Mouse (Mus musculus) urinary bladder, postnatal 10 days (tissue): ENCODE data around the gene Pnmal2.

Experiments used
- DNase-seq: peaks from one replicate; pipeline ENCODE4 v3.0.0; 2022; ENCODE audit warnings: low spot score

Gene Pnmal2

DNA sequence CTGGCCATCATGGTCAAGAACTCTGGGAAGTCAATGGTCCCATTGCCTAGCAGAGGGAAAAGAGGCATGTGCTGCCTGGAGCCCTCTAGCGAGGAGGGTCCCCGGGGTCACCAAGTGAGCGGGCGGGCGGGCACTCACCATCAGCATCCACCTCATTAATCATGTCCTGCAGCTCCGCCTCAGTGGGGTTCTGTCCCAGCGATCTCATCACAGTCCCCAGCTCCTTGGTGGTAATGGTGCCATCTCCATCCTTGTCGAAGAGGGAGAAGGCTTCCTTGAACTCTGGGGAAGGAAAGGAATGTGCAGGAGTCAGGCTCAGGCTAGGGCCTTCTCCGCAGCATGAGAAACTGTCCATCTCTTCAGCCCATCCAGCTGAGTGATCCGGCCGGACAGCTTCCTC is 27.0 kb upstream of the Pnmal2 start:
- no peak for DNase-seq

DNA sequence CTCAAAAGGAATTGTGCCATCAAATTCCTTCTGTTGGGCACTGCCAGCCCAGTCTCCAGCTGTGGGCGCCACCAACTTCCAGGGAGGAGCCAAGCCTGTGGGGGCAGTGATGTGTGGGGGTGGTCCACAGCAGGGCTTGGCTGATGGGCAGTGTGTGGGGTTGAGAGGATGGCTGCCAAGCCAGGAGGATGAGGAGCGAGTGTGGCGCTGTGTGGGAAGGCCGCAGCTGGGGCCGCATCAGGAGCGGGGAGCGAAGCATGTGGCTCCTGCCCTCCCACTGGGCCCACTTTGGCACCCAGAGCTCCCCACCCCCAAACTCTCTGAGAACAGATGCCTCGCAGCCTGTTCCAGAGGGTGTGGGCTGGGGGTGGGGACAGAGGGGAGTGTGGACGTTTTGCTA is 26.5 kb upstream of the Pnmal2 start:
- DNase-seq = no peak

DNA sequence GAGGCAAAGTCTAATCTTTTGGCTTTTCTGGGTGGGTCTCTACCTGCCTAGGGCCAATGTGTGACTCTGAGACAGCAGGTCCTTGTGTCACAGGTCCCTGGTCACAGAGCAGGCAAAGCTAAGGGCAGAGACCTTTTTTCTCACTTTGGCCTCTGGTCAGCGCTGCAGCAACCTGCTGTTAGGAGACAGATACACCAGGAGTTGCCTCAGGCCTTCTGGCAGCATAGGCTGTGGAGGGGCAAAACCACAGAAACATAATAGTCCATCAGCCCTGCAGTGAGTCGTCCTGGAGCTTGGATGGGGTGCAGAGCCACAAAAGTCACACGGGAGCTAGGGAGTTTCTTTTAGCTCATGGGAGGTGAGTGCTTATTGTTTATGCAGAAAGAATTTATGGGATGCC is 25.8 kb upstream of the Pnmal2 start:
- DNase-seq = no peak

DNA sequence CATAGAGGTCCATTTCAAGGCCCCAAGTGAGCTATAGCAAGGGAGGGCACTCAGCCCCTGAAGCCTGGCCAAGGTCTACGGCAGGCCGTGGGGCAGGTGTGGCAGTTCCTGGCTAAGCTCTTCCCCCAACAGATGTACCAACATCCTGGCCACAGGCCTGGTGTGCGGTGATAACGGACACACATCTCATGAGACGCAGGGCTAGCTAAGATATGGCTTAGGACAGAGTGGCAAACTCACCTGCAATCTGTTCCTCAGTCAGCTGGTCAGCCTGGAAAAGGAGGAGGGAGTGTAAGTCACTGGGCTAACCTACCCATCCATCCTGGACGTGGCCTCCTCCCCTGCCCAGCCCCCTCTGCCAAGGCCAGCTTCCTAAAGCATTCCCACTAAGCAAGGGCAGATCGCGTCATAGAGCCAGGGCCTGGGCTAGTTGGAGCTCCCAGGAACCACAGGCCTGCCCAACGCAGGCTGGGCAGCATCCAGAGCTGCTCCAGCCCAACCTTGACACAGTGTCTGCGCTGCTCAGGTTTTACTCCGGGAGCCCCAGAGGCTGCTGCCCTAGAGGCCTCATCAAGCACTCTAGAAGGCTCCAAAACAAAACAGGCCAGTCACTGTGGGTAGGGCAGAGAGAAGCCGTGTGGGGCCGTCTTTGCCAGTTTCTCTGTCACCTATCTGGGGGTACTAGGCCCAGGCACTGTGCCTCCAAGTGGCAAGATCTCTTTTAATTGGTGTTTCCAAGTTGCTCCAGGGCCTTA is 24.9 kb upstream of the Pnmal2 start:
- DNase-seq = no peak

DNA sequence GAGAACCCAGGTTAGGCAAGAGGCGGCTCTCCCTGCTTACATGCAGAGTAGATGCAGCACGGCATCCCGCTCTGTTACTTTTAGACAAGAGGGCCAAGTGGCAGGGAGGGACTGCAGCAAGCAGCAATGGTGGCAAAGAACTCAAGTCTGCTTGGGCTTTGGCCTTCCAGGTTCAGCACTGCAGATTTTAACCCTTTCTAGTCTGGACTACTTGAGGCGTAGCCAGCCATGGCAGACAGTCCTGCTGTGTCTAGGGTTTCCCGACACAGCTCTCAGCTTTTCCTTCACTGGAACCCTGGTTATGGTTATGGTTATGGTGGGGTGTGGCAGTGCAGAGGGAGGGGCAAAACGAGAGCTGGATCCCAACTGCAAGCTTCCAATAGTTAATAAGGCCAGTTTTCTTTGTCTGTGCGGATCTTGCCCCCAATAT is 24.3 kb upstream of the Pnmal2 start:
- no peak for DNase-seq

DNA sequence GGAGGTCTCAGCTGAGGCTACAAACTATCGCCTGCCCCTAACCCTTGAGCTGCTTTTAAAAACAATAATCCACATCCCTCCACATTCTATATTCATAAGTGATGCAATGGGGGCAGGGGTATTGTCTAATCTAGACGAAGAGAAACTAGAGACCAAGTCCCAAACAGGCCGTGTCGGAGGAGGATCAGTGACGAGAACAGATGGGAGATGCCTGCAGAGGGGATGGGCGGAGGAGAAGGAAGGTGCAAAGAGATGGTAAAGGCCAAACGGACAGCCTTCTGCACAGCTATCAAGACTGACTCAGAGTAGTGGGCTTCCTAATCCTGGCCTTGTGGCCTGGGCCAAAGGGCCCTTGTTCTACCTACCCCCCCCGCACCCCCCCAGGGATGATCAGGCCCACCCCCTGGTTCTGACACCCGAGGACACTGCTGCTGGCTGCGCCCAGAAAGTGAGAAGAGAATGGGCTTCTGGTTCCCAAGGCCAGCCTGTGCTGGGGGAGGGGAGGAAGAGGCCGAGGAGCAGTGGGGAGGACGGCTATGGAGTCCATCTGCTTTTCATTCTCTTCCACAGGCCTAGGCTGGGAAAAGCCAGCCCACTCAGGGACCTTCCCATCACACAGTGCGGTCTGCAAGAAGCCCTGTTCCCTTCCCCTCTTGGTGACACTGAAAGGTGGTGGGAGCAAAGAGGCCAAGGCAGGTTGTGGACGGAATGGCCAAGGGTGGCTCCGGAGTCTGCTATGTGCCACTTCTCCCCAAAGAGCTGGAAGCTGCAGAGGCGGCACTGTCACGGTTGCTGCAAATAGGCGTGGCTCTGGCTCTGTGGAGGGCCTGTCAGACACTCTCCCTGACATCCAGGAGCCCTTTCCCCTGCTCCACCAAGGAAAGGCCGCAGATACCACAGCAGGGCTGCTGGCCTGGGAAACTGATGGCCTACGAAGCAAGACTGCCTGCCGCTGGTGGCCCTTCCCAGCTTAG is 23.4 kb upstream of the Pnmal2 start:
- no peak for DNase-seq

DNA sequence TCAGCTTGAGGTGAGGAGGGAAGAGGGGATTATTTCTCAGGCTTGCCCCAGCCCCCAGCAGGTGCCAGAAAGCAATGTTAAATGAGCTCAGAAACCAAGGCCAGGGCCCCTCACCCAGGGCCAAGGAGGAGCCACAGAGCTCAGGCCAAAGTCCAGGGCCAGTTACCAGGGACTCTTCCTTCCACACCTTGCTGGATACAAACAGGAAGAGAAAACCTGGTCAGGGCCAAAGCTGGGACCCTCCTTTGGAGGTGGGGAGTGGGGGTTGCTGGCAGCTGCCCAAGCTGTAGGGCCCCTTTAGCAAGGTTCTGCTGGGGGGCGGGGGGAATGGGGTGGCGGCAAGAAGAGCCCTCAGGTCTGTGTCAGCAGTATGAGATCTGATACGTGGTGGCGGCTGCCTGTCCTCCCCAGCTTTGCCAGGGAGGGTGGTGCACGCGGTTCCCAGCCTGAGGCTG is 22.6 kb upstream of the Pnmal2 start:
- DNase-seq = no peak

DNA sequence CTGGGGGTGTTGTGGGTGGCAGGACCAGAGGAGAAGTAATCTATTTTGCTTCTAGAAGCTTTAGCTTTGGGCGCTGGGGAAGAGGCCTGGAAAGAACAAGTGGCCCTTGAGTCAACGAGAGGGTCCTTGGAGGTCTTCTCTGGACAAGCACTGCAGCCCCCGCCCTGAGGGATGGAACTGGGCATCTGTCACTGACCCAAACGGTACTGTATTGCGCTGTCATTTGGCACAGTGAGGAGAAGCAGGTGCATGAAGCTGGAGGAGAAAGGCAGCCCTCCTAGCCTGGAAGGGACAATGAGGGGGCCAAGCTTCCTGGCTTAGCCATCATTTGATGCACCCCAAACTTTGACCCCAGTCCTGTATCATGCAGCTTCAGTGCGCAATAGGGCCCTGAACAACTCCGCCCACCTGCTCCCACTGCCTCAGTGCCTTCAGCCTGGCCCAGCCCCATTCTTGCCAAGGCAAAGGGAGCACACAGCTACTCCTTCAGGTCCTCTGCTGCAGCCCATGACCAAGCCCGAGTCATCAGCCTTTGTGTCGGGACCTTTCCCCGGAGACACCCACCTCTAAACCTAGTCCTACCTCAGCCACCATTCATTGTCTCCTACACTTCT is 22.0 kb upstream of the Pnmal2 start:
- DNase-seq = no peak

DNA sequence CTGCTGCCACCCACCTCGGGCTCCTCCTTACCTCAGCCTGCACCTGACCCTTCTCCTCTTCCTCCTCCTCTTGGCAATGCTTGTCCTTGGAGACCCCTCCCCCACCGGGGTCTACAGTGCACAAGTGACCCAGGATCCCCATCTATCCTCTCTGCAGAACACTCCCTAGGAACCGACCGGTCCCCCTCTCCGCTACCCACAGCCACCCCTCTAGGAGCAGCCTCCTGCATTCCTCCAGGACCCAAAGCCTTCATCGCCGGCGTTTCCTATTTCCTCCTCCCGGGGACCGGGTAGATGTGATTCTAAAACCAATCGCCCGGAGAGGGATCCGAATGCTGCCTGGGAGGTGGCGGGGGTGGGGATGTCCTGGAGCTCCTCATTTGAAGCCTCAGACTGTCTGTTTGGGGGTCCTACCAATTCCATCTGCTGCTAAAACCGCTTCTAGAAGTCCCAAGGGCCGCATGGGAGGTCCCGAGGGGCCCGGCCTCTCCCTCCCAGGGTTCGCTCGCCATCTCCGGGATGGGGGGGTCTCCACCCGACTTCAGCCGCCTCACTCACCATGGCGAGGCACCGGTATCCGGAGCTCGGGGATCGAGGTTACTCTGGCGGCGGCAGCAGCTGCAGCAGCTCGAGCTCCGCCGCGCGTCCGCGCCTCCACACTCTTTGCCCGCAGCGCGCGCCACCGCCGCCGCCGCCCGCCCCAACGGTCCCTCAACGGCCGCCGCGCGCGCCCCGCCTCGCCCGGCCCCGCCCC is 21.0 kb upstream of the Pnmal2 start:
- DNase-seq = no peak

DNA sequence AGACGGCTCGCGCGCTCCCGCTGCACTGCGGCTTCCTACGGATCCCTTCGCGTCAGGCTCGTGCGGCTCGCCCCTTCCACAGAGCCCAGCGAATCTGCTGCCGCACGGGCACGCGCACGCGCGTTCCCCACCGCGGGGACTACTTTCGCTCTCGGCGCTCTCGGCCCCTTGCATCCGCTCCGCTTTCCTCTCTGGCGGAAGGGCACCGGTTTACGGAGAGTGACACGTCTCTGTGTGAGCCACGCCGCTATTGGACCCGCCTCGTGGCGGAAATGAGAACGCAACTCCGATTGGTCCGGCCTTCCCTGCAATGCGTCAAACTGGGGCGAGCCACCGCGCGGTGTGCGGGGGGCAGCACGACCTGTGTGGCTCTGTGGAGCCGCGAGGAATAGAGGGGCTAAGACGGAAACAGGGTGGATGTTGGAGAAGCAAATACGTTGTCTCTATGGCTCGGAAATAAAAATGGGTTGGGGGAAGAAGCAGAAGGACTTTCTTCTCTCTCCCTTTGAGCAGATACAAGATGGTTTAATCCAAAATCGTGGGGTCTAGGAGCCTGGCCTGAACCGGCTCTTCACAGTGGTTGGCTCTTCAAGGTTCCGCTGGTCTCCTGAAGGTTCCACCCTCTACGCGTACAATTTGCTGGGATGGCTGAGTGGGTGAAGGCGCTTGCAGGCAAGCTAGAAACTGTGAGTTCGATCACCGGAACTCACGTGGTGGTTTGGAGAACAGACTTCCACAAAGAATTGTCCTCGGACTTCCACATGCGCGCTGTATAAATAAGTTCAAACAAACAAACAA is 20.2 kb upstream of the Pnmal2 start, which contains the start of gene Calm3:
Gene Calm3 (minus strand): TSS at position 78 of the 798 bp plus-strand sequence.
- peak; percentile 98 for DNase-seq

DNA sequence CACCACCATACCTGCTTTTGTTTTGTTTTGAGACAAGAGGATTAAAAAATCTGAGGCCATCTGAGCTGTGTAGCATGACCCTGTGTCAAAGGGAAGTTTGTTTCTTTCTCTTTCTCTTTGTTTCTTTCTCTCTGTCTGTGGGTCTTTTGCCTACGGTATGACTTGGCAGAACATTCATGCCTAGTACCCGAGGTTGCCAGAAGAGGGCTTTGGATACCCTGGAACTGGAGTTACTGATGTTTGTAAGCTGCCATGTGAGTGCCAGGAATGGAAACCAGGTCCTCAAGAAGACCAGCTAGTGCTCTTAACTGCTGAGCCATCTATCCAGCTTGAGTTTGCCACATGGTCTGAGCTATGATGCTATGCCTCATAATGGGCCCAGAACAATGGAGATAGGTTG is 16.1 kb upstream of the Pnmal2 start:
- no peak for DNase-seq

DNA sequence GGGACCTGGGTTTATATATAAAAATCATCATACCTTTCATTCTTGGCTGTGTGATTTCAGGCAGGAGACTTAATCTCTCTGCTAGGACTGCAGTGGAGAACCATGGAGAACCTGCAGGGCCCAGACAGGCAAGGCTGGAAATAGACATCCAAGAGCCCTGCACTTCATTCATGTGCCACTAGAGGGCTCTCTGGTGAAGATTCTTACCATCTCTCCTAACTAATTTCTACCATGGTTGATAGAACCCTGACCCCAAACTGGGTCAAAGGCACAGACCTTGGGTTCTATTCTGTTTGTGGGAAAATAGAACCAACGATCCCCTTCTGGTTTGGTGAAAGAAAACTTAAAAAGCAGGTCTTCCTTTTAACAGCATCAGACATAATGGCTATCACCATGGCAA is 13.6 kb upstream of the Pnmal2 start:
- DNase-seq = no peak

DNA sequence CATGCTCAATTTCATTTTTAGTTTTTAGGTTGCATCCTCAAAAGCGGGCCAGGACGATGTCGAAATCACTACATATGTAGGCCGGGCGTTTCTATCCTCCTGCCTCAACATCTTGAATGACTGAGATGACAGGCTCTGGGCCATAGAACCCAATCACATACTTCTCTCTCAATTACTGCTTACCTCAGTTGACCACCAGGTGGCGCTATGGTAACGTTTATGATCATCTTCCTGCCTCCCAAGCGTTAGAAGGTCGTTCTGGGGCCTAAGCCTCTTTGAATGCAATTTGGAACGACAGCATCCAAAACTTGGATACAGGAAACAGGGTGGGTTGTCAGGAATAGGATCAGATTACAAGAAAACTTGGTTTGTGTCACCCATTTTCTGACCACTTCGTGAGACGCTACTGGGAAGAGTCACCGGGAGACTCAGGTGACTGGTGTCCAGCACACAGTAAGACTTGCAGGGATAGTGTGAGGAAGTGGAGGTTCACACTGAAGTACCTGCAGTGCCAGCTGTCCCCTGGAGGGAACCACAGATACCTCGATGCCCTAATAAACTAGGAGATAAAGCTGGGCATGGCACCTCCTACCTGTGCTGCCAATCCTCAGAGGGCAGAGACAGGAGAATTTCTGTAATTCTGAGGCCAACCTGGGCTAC is 12.4 kb upstream of the Pnmal2 start:
- no peak for DNase-seq

DNA sequence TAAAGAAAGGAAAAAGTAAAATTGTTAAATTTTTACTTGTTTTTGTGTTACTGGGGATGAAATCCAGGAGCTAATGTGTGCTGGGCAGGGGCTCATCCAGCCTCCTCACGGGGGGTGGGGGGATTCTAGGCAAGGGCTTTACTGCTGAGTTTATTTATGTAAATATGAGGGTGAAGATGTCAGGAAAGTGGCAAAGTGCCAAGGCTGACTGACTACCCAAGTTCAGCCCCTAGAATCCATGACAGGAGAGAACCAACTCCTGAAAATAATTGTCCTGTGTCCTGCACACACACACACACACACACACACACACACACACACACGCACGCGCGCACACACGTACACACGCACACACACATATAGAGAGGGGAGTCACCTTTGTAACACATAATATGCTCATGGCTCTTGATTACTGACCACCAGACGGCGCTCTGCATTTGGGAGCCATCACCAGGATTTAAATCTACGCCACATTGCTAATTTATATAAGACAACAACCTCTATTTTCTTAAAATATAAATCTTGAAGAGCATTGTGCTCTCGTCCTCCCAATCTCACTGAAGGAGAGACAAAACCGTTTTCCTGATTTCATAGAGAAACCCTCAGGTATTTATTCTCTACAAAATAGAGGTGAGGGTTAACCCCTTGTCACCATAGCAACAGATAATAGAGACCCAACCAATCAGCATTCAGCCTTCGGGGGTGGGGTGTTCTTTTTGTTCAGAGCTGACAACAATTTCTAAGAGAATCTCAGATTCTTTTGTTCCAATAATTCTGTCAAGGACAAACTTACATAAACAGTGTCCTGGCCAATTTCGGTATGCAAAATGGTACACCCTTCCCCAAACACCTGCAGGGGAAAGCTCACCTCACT is 11.5 kb upstream of the Pnmal2 start:
- no peak for DNase-seq

DNA sequence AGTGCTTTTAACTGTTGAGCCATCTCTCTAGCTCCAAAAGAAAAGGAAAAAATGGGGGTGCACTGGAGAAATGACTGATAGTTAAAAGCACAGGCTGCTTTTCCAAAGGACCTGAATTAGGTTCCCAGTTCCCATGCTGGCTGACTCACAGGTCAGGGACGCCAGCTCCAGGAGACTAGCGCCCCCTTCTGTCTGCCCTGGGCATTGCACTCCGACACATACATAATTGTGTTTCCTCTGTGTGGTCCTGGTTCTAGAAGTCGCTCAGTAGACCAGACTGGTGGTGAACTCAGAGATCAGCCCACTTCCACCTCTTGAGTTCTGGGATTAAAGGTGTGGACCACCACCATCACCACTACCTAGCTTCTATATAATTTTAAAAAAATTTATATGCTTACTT is 7.2 kb upstream of the Pnmal2 start:
- DNase-seq = no peak

DNA sequence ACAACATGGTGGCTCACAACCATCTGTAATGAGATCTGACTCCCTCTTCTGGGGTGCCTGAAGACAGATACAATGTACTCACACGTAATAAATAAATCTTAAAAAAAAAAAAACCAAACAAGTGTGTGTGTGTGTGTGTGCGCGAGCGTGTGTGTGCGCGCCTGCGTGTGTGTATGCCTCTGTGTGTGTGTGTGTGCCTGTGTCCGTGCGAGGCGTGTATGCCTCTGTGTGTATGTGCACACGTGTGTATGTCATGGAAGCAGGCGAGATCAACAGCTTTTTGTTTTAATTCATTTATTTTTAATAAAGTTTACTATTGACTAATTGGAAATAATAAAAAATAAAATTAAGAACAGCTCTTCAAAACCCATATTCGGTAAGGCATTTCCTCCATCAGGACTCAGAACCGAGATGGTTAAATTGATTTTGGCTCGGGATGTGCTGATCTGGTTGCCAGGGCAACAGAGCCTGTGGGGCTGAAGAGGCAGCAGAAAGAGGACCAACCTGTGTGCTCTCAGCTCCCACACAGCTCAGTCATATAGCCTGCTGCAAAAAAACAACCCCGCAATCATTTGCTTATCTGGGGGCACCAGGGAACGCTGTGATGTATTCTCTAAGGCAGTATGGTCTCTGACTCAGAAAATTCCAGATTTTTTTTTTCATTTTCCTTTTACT is 6.2 kb upstream of the Pnmal2 start:
- DNase-seq = no peak

DNA sequence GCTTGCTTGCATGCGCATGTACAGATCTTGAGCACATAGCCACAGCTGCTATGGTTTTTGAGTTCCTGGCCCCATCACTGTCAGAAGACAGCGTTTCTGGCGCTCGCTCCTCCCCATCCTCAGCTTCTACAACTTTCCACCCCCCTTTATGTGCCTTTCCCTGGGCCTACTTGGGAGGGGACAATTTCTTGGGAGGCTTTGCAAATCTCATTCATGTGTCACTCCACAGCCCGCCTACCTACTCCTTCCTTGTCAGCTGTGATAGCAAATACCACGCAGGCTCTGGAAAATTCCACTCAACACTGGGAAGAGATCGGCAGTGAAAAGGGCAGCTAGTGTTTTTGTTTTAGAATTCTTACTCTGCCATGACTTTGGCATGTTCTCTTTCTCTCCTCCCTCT is 4.2 kb upstream of the Pnmal2 start:
- DNase-seq = no peak

DNA sequence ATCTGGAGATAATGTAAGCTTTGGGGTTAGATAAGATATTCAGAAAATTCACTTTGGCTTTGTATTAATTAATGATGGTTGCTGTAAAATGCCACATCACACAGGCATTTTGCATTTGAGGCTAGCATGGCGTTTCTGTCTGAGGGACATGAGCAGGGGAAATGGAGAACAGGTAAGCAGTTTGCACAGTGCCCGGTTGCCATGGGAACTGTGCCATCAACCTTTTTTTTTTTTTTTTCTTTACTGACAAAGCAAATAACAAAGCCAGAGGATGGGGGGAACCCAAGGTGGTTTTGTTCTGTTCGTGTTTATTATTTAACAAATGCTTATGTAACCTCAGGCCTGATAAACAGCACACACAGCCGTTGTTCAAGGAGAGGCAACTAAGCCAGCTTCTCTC is 1.6 kb upstream of the Pnmal2 start:
- DNase-seq = no peak

DNA sequence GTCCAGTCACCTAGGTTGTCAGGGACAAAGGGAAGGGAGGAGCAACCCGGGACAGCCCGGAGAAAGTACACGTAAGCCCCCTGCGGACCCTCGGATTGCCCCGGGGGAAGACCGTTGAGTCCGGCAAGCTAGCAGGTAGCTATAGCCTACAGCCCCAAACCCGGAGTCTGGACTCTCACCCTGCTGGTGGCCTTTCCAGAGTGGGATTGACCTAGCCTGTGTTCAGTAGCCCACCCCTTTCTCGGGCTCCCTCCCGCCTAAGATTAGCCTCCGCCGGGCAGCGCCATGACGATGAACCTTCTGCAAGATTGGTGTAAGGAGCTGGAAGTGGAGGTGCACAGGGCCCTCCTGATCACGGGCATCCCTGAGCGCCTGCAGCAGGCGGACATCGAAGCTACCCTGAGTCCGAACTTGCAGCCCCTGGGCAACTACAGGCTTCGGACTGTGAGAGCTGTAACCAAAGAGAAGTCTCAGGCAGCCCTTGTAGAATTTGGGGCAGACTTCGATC is 380 bp downstream of the Pnmal2 start:
- DNase-seq = no peak
